Mouse (Mus musculus) ES-E14 (cell line): Measurements from ENCODE around the gene Ano7.

ENCODE experiments used
- HCFC1 ChIP-seq: IDR thresholded peaks from 2 replicates; pipeline ENCODE4 v1.6.1; 2012; ENCODE audit warnings: low read length, inconsistent platforms, borderline replicate concordance; ENCODE audit not compliant: insufficient read depth
- ZNF384 ChIP-seq: IDR thresholded peaks from 2 replicates; pipeline ENCODE4 v1.6.1; 2012; ENCODE audit warnings: low read depth, low read length, inconsistent platforms

GRCm38 (mm10) chr1:93342648-93343503, 30.9 kb upstream of the Ano7 start, which contains the start of the genes Ppp1r7 and Pask:
- TF ChIP-seq ZNF384 (no peak), HCFC1 (peak; percentile 83)
